In the genomic region with DNA sequence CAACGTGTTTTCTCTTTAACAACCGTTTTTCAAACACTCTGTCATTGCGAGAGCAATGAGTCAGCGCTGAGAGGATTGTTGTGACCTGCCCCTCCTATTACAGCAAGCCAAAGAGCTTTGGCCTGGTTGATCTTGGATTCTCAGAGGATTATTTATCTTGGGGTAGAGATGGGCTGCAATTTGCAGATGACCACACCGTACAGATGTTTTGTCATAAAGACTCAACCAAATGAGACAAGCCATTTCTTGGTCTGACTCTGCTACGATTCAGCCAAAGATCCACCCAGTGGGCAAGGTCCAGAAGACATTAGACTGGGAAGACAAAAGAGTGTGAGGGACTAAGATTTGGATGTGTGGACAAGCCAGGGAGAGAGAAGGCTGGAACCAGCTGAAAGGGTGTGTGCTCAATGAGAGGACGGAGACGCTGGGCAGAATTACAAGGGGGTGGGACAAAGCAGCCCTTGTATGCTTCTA, we compare ENCODE assay signal across 9 mouse cellular contexts. TPM values are rescaled to one million over a fixed set of nuclear protein-coding genes. Genes with fewer than 3 reads are reported as not detected.
A peak's percentile ranks its signal among the peaks of the same experiment; 100 is the strongest.
DNase-seq lines count a peak whose midpoint lies in the region; ATAC-seq and TF ChIP-seq lines count a peak whose summit lies in the region.
"Had no signal": no experiment of that assay in that cellular context is flagged by ENCODE, and none has a peak within 500 bp of the region (broad histone marks: within the 10 kb centered on the region; RNA-seq: fewer than 3 reads in every experiment).

No protein-coding gene starts in this region.

- no peak for TF ChIP-seq EP300 in stomach, postnatal 0 days (optimal IDR thresholded peaks at IDR 0.05)

- no peak overlapping the region for H3K27ac ChIP-seq in stomach, postnatal 0 days (replicated peaks)
- H3K27ac ChIP-seq: liver, embryonic 15.5 days had no signal

- no peak overlapping the region for H3K4me3 ChIP-seq in stomach, postnatal 0 days (ENCODE audit: low read depth, low read length)
- H3K4me3 ChIP-seq: liver, embryonic 15.5 days had no signal

- H3K4me2 ChIP-seq in stomach, postnatal 0 days (replicated peaks; ENCODE audit: low read depth), result no peak overlapping the region
- H3K4me2 ChIP-seq: liver, embryonic 15.5 days had no signal

- WGBS in stomach, postnatal 0 days, result 20% methylated on average over 8 of the region's 8 CpGs

- no peaks in the 10 kb centered on the region for H3K36me3 ChIP-seq in stomach, postnatal 0 days (ENCODE audit: control insufficient read depth, insufficient read depth, low read length)
- H3K36me3 ChIP-seq: liver, embryonic 15.5 days had no signal

- no peak overlapping the region for H3K9ac ChIP-seq in stomach, postnatal 0 days (ENCODE audit: low read length)
- H3K9ac ChIP-seq: liver, embryonic 15.5 days had no signal

- H3K4me1 ChIP-seq in stomach, postnatal 0 days (replicated peaks; ENCODE audit: control insufficient read depth, insufficient read depth), result no peaks in the 10 kb centered on the region

- peak; percentile 31; the same call in 1 of the 2 replicates for TF ChIP-seq CTCF in stomach, postnatal 0 days (IDR thresholded peaks at IDR 0.05; ENCODE audit: low read depth)

- peak; percentile 10 for DNase-seq in cerebellum, adult 9-11 months
- DNase-seq in thymus, postnatal 0 days (ENCODE audit: low spot score), result peak; percentile 20
- DNase-seq in thymus, postnatal 4 days, result no peak
- peak; percentile 71 to 74 for DNase-seq in heart, adult 9 months (ENCODE audit: low spot score in 2 of 2)
- DNase-seq in stomach, postnatal 0 days (ENCODE audit: low spot score), result no peak
- DNase-seq in T-cell, adult 2 months (ENCODE audit: low spot score), result no peak

- no peaks in the 10 kb centered on the region for H3K27me3 ChIP-seq in stomach, postnatal 0 days (ENCODE audit: control insufficient read depth, insufficient read depth, low read length)

- no peaks in the 10 kb centered on the region for H3K9me3 ChIP-seq in stomach, postnatal 0 days (ENCODE audit: control insufficient read depth, low read length)
- H3K9me3 ChIP-seq: liver, embryonic 15.5 days had no signal

- ATAC-seq in cerebellum, adult (ENCODE audit: insufficient number of reproducible peaks, low FRiP score, low TSS enrichment), result no peak
- ATAC-seq in stomach, postnatal 0 days (ENCODE audit: low FRiP score, low TSS enrichment), result peak; percentile 41; the same call in 1 of the 2 replicates
- no peak for ATAC-seq in erythroblast, adult 5-6 weeks (replicated peaks; ENCODE audit: low FRiP score, poor library complexity, severe bottlenecking)

RNA-seq across cellular contexts. Expression of gene Ston2, which starts 13.3 kb away (rescaled TPM):
- 7.6 and 7.9 TPM in 2 replicates for polyA plus RNA-seq in thymus, postnatal 0 days (2015; fragmentation: Nextera tagmentation; extraction: Ambion mirVana)
- 5.4 and 5.5 TPM in 2 replicates for polyA plus RNA-seq in stomach, postnatal 0 days (2015; fragmentation: Nextera tagmentation; extraction: Ambion mirVana)
- total RNA-seq in erythroblast, adult 5-6 weeks (2015; ENCODE audit: low replicate concordance), result 0.58 and 1.5 TPM in 2 replicates
- 0.70 and 2.0 TPM in 2 replicates for total RNA-seq in erythroblast, adult 5-6 weeks (2017; ENCODE audit: low replicate concordance)

Comparison
In these comparisons a context has a peak if more than half of its experiments do, and no peak if none do; other contexts are left out.
1. DNase-seq: peak in cerebellum, adult 9-11 months (single experiment), thymus, postnatal 0 days (single experiment) and heart, adult 9 months (2 of 2); none in thymus, postnatal 4 days (single experiment), stomach, postnatal 0 days (single experiment) and T-cell, adult 2 months (single experiment).